Mouse (Mus musculus): ENCODE measurements at regions not wholly inside any gene's neighbourhood (a gene's known extent, or its start where the extent isn't known, plus 50 kb on each side); places are given as distances from the start of the nearest gene placed in this dataset.

- TF ChIP-seq CTCF (conservative IDR thresholded peaks at IDR 0.05; ENCODE audit: low read length) (no peak), POU5F1 (IDR thresholded peaks at IDR 0.05; ENCODE audit: borderline replicate concordance, low read length) (no peak)
Measured at GRCm38 (mm10) chr8:126647350-126647749, 53.6 kb upstream of the Irf2bp2 start.

Data from E14TG2a.4 (cell line).